Mouse (Mus musculus): ENCODE data around the gene Akap13. TPM values are rescaled to one million over a fixed set of nuclear protein-coding genes. Genes with fewer than 3 reads are reported as not detected.

Akap13 gene
- total and polyA plus RNA-seq, 3 experiments: 11.4 to 32.5 (median 27.7) TPM

DNA sequence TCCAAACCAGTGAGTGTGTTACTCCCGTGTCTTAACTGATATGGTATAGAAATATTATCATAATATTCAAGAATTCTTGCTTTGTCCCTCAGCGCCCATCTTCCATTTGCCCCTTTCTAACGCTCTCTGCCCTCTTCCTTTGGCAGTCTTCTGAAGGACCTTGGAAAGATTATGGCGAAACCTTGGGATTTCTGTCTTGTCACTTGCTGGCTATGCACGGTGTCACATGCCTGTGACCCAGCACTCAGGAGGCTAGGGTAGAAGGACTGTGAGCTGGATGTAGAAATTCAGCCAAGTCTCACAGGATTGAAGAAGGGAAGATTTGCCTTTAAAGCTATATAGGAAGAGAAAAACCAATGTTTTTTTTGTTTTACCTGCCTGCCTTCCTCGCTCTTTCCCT is 212.2 kb downstream of the Akap13 start:
- H3K4me2 ChIP-seq (ENCODE audit: insufficient read depth, low read depth, poor library complexity, severe bottlenecking): no peak overlapping the region
- H3K4me3 ChIP-seq (replicated peaks in 1 of 3; ENCODE audit: low read depth in 2 of 3, low read length in 2 of 3, poor library complexity in 1 of 3): no peak overlapping the region
- no peak overlapping the region for H3K9ac ChIP-seq (ENCODE audit: insufficient read depth, low read depth)
- H3K79me2 ChIP-seq (replicated peaks; ENCODE audit: control insufficient read depth, extremely low read depth, insufficient read depth, poor library complexity, severe bottlenecking): no peaks in the 10 kb centered on the region
- no peaks in the 10 kb centered on the region for H3K9me3 ChIP-seq (replicated peaks; ENCODE audit: low read length)
- H3K27ac ChIP-seq (ENCODE audit: insufficient read depth, low read depth): no peak overlapping the region
- dilution Hi-C loops (cut with MboI; ENCODE audit: extremely low pct_ligation_motif_present, extremely low pct_unique_long_range_greater_than_20kb, low sequenced_read_pairs): no loop called here
- in situ Hi-C loops (cut with MboI; ENCODE audit: low pct_ligation_motif_present, low pct_unique_long_range_greater_than_20kb, low sequenced_read_pairs): no loop called here
- H3K4me1 ChIP-seq (ENCODE audit: control insufficient read depth in 1 of 2, insufficient read depth in 2 of 2): peaks cover 6 to 30% of the 10 kb centered on the region in 2 experiments
- H3K27me3 ChIP-seq (replicated peaks): no peaks in the 10 kb centered on the region
- no peak for DNase-seq (ENCODE audit: extremely low read depth)
- peaks cover 10 to 35% of the 10 kb centered on the region in 2 experiments for H3K36me3 ChIP-seq (replicated peaks in 1 of 2; ENCODE audit: control insufficient read depth in 1 of 2, insufficient read depth in 1 of 2, low read length in 1 of 2)
- TF ChIP-seq RCOR1 (conservative IDR thresholded peaks at IDR 0.05; ENCODE audit: low read depth, low read length) (no peak), USF2 (conservative IDR thresholded peaks at IDR 0.05; ENCODE audit: low read depth, low read length) (no peak), JUN (IDR thresholded peaks at IDR 0.05; ENCODE audit: insufficient read depth, low read depth, low read length) (no peak), BHLHE40 (IDR thresholded peaks at IDR 0.05; ENCODE audit: low read depth, low read length) (no peak), SMC3 (IDR thresholded peaks at IDR 0.05; ENCODE audit: low read depth, low read length) (no peak), KAT2A (IDR thresholded peaks at IDR 0.05; ENCODE audit: insufficient replicate concordance, low read length) (no peak), CHD2 (IDR thresholded peaks at IDR 0.05; ENCODE audit: low read length) (no peak)

DNA sequence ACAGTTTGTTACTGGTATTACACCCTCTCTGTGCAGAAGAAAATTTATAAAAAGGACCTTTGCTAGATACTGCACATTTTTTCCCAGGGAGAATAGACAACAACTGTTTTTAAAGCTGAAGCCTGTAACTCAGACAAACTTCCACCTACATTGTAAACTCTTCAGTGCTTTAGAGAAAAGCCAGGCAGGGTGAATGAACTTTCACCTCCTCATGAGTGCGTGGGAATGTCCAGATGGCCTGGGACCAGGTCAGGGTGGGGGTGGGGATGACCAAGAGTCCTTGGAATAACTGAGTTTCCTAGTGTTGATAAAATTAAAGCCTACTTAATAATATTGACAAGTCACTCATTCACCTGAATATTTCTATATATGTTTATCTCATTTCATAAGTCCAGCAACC is 213.1 kb downstream of the Akap13 start:
- no peak overlapping the region for H3K27ac ChIP-seq (ENCODE audit: insufficient read depth, low read depth)
- H3K9me3 ChIP-seq (replicated peaks; ENCODE audit: low read length): no peaks in the 10 kb centered on the region
- H3K4me3 ChIP-seq (replicated peaks in 1 of 3; ENCODE audit: low read depth in 2 of 3, low read length in 2 of 3, poor library complexity in 1 of 3): no peak overlapping the region
- TF ChIP-seq RCOR1 (conservative IDR thresholded peaks at IDR 0.05; ENCODE audit: low read depth, low read length) (no peak), UBTF (IDR thresholded peaks at IDR 0.05; ENCODE audit: low read depth, low read length) (no peak), TCF12 (IDR thresholded peaks at IDR 0.05; ENCODE audit: low read depth, low read length) (no peak), NRF1 (IDR thresholded peaks at IDR 0.05; ENCODE audit: low read depth, low read length) (no peak), MEF2A (IDR thresholded peaks at IDR 0.05; ENCODE audit: borderline replicate concordance, low read depth, low read length) (no peak), POLR2A (IDR thresholded peaks at IDR 0.05; ENCODE audit: low read depth, low read length) (no peak), CHD1 (IDR thresholded peaks at IDR 0.05; ENCODE audit: low read depth, low read length) (no peak), ZNF384 (IDR thresholded peaks at IDR 0.05; ENCODE audit: low read depth, low read length) (no peak), MYC (IDR thresholded peaks at IDR 0.05; ENCODE audit: low read depth, low read length) (no peak), GABPA (IDR thresholded peaks at IDR 0.05; ENCODE audit: insufficient replicate concordance, low read depth, low read length) (no peak), USF2 (conservative IDR thresholded peaks at IDR 0.05; ENCODE audit: low read depth, low read length) (no peak), ZC3H11A (IDR thresholded peaks at IDR 0.05; ENCODE audit: low read depth, low read length) (no peak), CTCF (conservative IDR thresholded peaks at IDR 0.05 in 1 of 2, IDR thresholded peaks at IDR 0.05 in 1 of 2; ENCODE audit: low read depth in 2 of 2, low read length in 2 of 2) (no peak), CHD2 (IDR thresholded peaks at IDR 0.05; ENCODE audit: low read length) (no peak), ETS1 (conservative IDR thresholded peaks at IDR 0.05; ENCODE audit: low read depth, low read length) (no peak)
- in situ Hi-C loops (cut with MboI; ENCODE audit: low pct_ligation_motif_present, low pct_unique_long_range_greater_than_20kb, low sequenced_read_pairs) (no loop called here), dilution Hi-C loops (cut with MboI; ENCODE audit: extremely low pct_ligation_motif_present, extremely low pct_unique_long_range_greater_than_20kb, low sequenced_read_pairs) (no loop called here)
- no peaks in the 10 kb centered on the region for H3K79me2 ChIP-seq (replicated peaks; ENCODE audit: control insufficient read depth, extremely low read depth, insufficient read depth, poor library complexity, severe bottlenecking)
- no peaks in the 10 kb centered on the region for H3K27me3 ChIP-seq (replicated peaks)
- H3K9ac ChIP-seq (ENCODE audit: insufficient read depth, low read depth): no peak overlapping the region; the same call in 1 of the 2 replicates
- peaks cover 6 to 30% of the 10 kb centered on the region in 2 experiments for H3K4me1 ChIP-seq (ENCODE audit: control insufficient read depth in 1 of 2, insufficient read depth in 2 of 2)
- no peak for DNase-seq (ENCODE audit: extremely low read depth)
- H3K36me3 ChIP-seq (replicated peaks in 1 of 2; ENCODE audit: control insufficient read depth in 1 of 2, insufficient read depth in 1 of 2, low read length in 1 of 2): peaks cover 10 to 35% of the 10 kb centered on the region in 2 experiments
- no peak overlapping the region for H3K4me2 ChIP-seq (ENCODE audit: insufficient read depth, low read depth, poor library complexity, severe bottlenecking)
